Mouse (Mus musculus) kidney, postnatal 0 days (tissue): ENCODE data around the gene Vangl1. TPM values are rescaled to one million over a fixed set of nuclear protein-coding genes. Genes with fewer than 3 reads are reported as not detected.

Source experiments
- ATAC-seq: fragments of 200-750 bp; cut with Nextera tagmentation; replicated peaks from 2 replicates; pipeline ENCODE4 v1.8.0; 2017; ENCODE audit warnings: low read depth, moderate number of reproducible peaks, moderate TSS enrichment, moderate library complexity; ENCODE audit not compliant: low FRiP score
- DNase-seq: peaks from one replicate; pipeline ENCODE4 v3.0.0-alpha.2; 2016; ENCODE audit warnings: low spot score
- H3K27ac ChIP-seq: fragments of 300-500 bp; sonication (generic); 2 replicates; pipeline ENCODE4 v1.5.1; 2014; ENCODE audit warnings: mild to moderate bottlenecking
- H3K27me3 ChIP-seq: fragments of 300-500 bp; sonication (generic); 2 replicates; pipeline ENCODE4 v1.6.1; 2014; ENCODE audit warnings: low read length, mixed read lengths; ENCODE audit not compliant: insufficient read depth
- H3K36me3 ChIP-seq: fragments of 300-500 bp; sonication (generic); 2 replicates; pipeline ENCODE4 v1.6.1; 2014; ENCODE audit warnings: low read length, mixed read lengths; ENCODE audit not compliant: insufficient read depth
- H3K4me1 ChIP-seq: fragments of 300-500 bp; sonication (generic); replicated peaks from 2 replicates; pipeline ENCODE4 v1.6.1; 2014; ENCODE audit warnings: antibody characterized with exemption, low read length, mixed read lengths; ENCODE audit not compliant: insufficient read depth
- H3K4me2 ChIP-seq: fragments of 300-500 bp; sonication (generic); 2 replicates; pipeline ENCODE4 v1.6.1; 2014; ENCODE audit warnings: mild to moderate bottlenecking, low read length, moderate library complexity, mixed read lengths
- H3K4me3 ChIP-seq: fragments of 300-500 bp; sonication (generic); replicated peaks from 2 replicates; pipeline ENCODE4 v1.5.1; 2014; ENCODE audit warnings: low read depth, low read length
- H3K9ac ChIP-seq: fragments of 300-500 bp; sonication (generic); 2 replicates; pipeline ENCODE4 v1.6.1; 2014; ENCODE audit warnings: low read depth, low read length
- H3K9me3 ChIP-seq: fragments of 300-500 bp; sonication (generic); replicated peaks from 2 replicates; pipeline ENCODE4 v1.6.1; 2016; ENCODE audit warnings: low read length, inconsistent platforms, mixed read lengths
- CTCF ChIP-seq: IDR thresholded peaks from 2 replicates; pipeline ENCODE4 v1.5.1; 2016; ENCODE audit warnings: antibody characterized with exemption, low read depth, mild to moderate bottlenecking, moderate library complexity
- WGBS: fragments of 180-500 bp; shearing (Covaris S2); extraction: QIAGEN DNeasy Blood & Tissue Kit; methylation state at CpG from one replicate; pipeline ENCODE4 v1.1.7; 2014; 5-methylcytosine and 5-hydroxymethylcytosine counted together
- polyA plus RNA-seq: library from polyadenylated mRNA; unstranded; fragments of >200 nt; fragmentation: Nextera tagmentation; extraction: Ambion mirVana; gene quantifications from 2 replicates; pipeline ENCODE4 v1.2.1, GENCODE M21; 2015

Gene Vangl1
- polyA plus RNA-seq, 1 experiment from 2014 or later = 12.8 TPM

GRCm38 (mm10) chr3:102190015-102190414 is 14.5 kb downstream of the Vangl1 start:
- no peak overlapping the region for H3K4me3 ChIP-seq
- H3K27ac ChIP-seq = no peak overlapping the region
- H3K9ac ChIP-seq = no peak overlapping the region
- ATAC-seq (no peak), DNase-seq (no peak)
- peaks cover 38% of the 10 kb centered on the region for H3K4me1 ChIP-seq
- no peaks in the 10 kb centered on the region for H3K9me3 ChIP-seq
- H3K27me3 ChIP-seq = no peaks in the 10 kb centered on the region
- H3K36me3 ChIP-seq = peaks cover 7% of the 10 kb centered on the region; the same call in 1 of the 2 replicates
- WGBS = 22% methylated on average over 4 of the region's 4 CpGs
- no peak for TF ChIP-seq CTCF
- H3K4me2 ChIP-seq = no peak overlapping the region

- Histone ChIP-seq H3K4me1 (peaks cover 28% of the 10 kb centered on the region), H3K9ac (no peak overlapping the region), H3K36me3 (peaks cover 8% of the 10 kb centered on the region; the same call in 1 of the 2 replicates), H3K27me3 (no peaks in the 10 kb centered on the region), H3K4me3 (no peak overlapping the region), H3K27ac (no peak overlapping the region), H3K4me2 (no peak overlapping the region), H3K9me3 (no peaks in the 10 kb centered on the region)
- ATAC-seq (no peak), DNase-seq (no peak)
- no peak for TF ChIP-seq CTCF
- 41% methylated on average over 6 of the region's 6 CpGs for WGBS
Measured at GRCm38 (mm10) chr3:102188972-102189371, 15.5 kb downstream of the Vangl1 start.

GRCm38 (mm10) chr3:102187401-102187800 is 17.1 kb downstream of the Vangl1 start:
- no peak overlapping the region for H3K27ac ChIP-seq
- peaks cover 12% of the 10 kb centered on the region; the same call in 1 of the 2 replicates for H3K4me1 ChIP-seq
- H3K9me3 ChIP-seq = no peaks in the 10 kb centered on the region
- H3K27me3 ChIP-seq = no peaks in the 10 kb centered on the region
- H3K4me3 ChIP-seq = no peak overlapping the region
- H3K4me2 ChIP-seq = no peak overlapping the region
- DNase-seq (no peak), ATAC-seq (no peak)
- peaks cover 14% of the 10 kb centered on the region for H3K36me3 ChIP-seq
- WGBS = 86% methylated on average over 4 of the region's 4 CpGs
- no peak overlapping the region for H3K9ac ChIP-seq
- no peak for TF ChIP-seq CTCF

GRCm38 (mm10) chr3:102184721-102185120 is 19.8 kb downstream of the Vangl1 start:
- ATAC-seq = no peak
- Histone ChIP-seq H3K27ac (no peak overlapping the region), H3K9ac (no peak overlapping the region), H3K9me3 (no peaks in the 10 kb centered on the region), H3K27me3 (no peaks in the 10 kb centered on the region), H3K4me2 (no peak overlapping the region), H3K36me3 (peaks cover 17% of the 10 kb centered on the region), H3K4me3 (no peak overlapping the region), H3K4me1 (0 out of 2 replicates have a peak, but pooled peaks cover 4% of the 10 kb centered on the region)
- DNase-seq = no peak
- no peak for TF ChIP-seq CTCF
- WGBS = 21% methylated on average over 5 of the region's 5 CpGs

- Histone ChIP-seq H3K4me2 (no peak overlapping the region), H3K4me1 (no peaks in the 10 kb centered on the region), H3K9ac (no peak overlapping the region), H3K27me3 (no peaks in the 10 kb centered on the region), H3K27ac (no peak overlapping the region), H3K4me3 (no peak overlapping the region), H3K36me3 (peaks cover 17% of the 10 kb centered on the region; the same call in 1 of the 2 replicates), H3K9me3 (no peaks in the 10 kb centered on the region)
- DNase-seq (no peak), ATAC-seq (no peak)
- no peak for TF ChIP-seq CTCF
- 75% methylated on average over 2 of the region's 2 CpGs for WGBS
Measured at GRCm38 (mm10) chr3:102182601-102183000, 21.9 kb downstream of the Vangl1 start.

GRCm38 (mm10) chr3:102181191-102181590 is 23.3 kb downstream of the Vangl1 start:
- no peak for DNase-seq
- 83% methylated on average over 4 of the region's 4 CpGs for WGBS

GRCm38 (mm10) chr3:102180746-102181145 is 23.7 kb downstream of the Vangl1 start:
- DNase-seq (no peak), ATAC-seq (no peak)
- Histone ChIP-seq H3K4me3 (no peak overlapping the region), H3K36me3 (peaks cover 13% of the 10 kb centered on the region; the same call in 1 of the 2 replicates), H3K4me2 (no peak overlapping the region), H3K27me3 (no peaks in the 10 kb centered on the region), H3K9ac (no peak overlapping the region), H3K27ac (no peak overlapping the region), H3K4me1 (no peaks in the 10 kb centered on the region), H3K9me3 (no peaks in the 10 kb centered on the region)
- TF ChIP-seq CTCF = no peak
- 63% methylated on average over 7 of the region's 7 CpGs for WGBS

More at GRCm38 (mm10) chr3:102181191-102181590, 23.3 kb downstream of the Vangl1 start:
- Histone ChIP-seq H3K27me3 (no peaks in the 10 kb centered on the region), H3K4me2 (no peak overlapping the region), H3K9me3 (no peaks in the 10 kb centered on the region), H3K4me3 (no peak overlapping the region), H3K27ac (no peak overlapping the region), H3K4me1 (no peaks in the 10 kb centered on the region), H3K9ac (no peak overlapping the region), H3K36me3 (peaks cover 13% of the 10 kb centered on the region; the same call in 1 of the 2 replicates)
- no peak for TF ChIP-seq CTCF
- no peak for ATAC-seq
